Mouse (Mus musculus): ENCODE measurements around the gene 1700030J22Rik. TPM values are rescaled to one million over a fixed set of nuclear protein-coding genes. Genes with fewer than 3 reads are reported as not detected.

The 1700030J22Rik gene
- polyA plus RNA-seq, 1 experiment = 1.5 TPM

GRCm38 (mm10) chr8:116954415-116954814 is 24.3 kb downstream of the 1700030J22Rik start:
- TF ChIP-seq CEBPB (IDR thresholded peaks at IDR 0.05; ENCODE audit: insufficient read depth, poor library complexity, severe bottlenecking) (no peak), POLR2A (IDR thresholded peaks at IDR 0.05; ENCODE audit: insufficient read length, low read depth) (no peak), TCF3 (IDR thresholded peaks at IDR 0.05; ENCODE audit: insufficient read length, low read depth) (no peak), MYOG (IDR thresholded peaks at IDR 0.05; ENCODE audit: control insufficient read depth in 1 of 3, insufficient read depth in 1 of 3, insufficient read length in 2 of 3, low read depth in 2 of 3) (no peak), TCF12 (IDR thresholded peaks at IDR 0.05; ENCODE audit: insufficient read depth, poor library complexity, severe bottlenecking) (no peak), MAX (IDR thresholded peaks at IDR 0.05; ENCODE audit: low read depth) (no peak), USF1 (IDR thresholded peaks at IDR 0.05; ENCODE audit: low read depth) (no peak), E2F4 (IDR thresholded peaks at IDR 0.05; ENCODE audit: insufficient read depth) (no peak), POLR2AphosphoS2 (IDR thresholded peaks at IDR 0.05; ENCODE audit: insufficient read length, low read depth) (no peak), MYOD1 (IDR thresholded peaks at IDR 0.05; ENCODE audit: control insufficient read depth in 1 of 3, insufficient read length in 2 of 3, low read depth in 2 of 3) (no peak), SRF (IDR thresholded peaks at IDR 0.05; ENCODE audit: control insufficient read depth, insufficient read length, low read depth) (no peak), REST (IDR thresholded peaks at IDR 0.05; ENCODE audit: insufficient read depth, insufficient read length) (no peak)

GRCm38 (mm10) chr8:116952428-116952827 is 26.3 kb downstream of the 1700030J22Rik start:
- no peaks in the 10 kb centered on the region for H3K36me3 ChIP-seq (ENCODE audit: control insufficient read depth, insufficient read depth)
- H3K4me2 ChIP-seq (ENCODE audit: low read depth) = no peak overlapping the region
- no peak overlapping the region for H3K4me3 ChIP-seq
- TF ChIP-seq TCF12 (IDR thresholded peaks at IDR 0.05; ENCODE audit: insufficient read depth, poor library complexity, severe bottlenecking) = no peak
- no peak for TF ChIP-seq POLR2A (IDR thresholded peaks at IDR 0.05; ENCODE audit: insufficient read length, low read depth)
- no peak for TF ChIP-seq MYOD1 (IDR thresholded peaks at IDR 0.05; ENCODE audit: control insufficient read depth in 1 of 3, insufficient read length in 2 of 3, low read depth in 2 of 3)
- no peak for TF ChIP-seq POLR2AphosphoS2 (IDR thresholded peaks at IDR 0.05; ENCODE audit: insufficient read length, low read depth)
- TF ChIP-seq MYOG (IDR thresholded peaks at IDR 0.05; ENCODE audit: control insufficient read depth in 1 of 3, insufficient read depth in 1 of 3, insufficient read length in 2 of 3, low read depth in 2 of 3) = no peak
- TF ChIP-seq CEBPB (IDR thresholded peaks at IDR 0.05; ENCODE audit: insufficient read depth, poor library complexity, severe bottlenecking) = no peak
- no peak for TF ChIP-seq USF1 (IDR thresholded peaks at IDR 0.05; ENCODE audit: low read depth)
- TF ChIP-seq REST (IDR thresholded peaks at IDR 0.05; ENCODE audit: insufficient read depth, insufficient read length) = no peak
- no peak for TF ChIP-seq E2F4 (IDR thresholded peaks at IDR 0.05; ENCODE audit: insufficient read depth)
- TF ChIP-seq SRF (IDR thresholded peaks at IDR 0.05; ENCODE audit: control insufficient read depth, insufficient read length, low read depth) = no peak
- no peak for TF ChIP-seq TCF3 (IDR thresholded peaks at IDR 0.05; ENCODE audit: insufficient read length, low read depth)
- TF ChIP-seq MAX (IDR thresholded peaks at IDR 0.05; ENCODE audit: low read depth) = no peak
- no peaks in the 10 kb centered on the region for H3K27me3 ChIP-seq (ENCODE audit: control insufficient read depth, insufficient read depth, insufficient read length)
- H3ac ChIP-seq (ENCODE audit: control insufficient read depth, insufficient read length) = no peak overlapping the region
- no peaks in the 10 kb centered on the region for H3K79me2 ChIP-seq (ENCODE audit: control insufficient read depth, insufficient read depth)

More at GRCm38 (mm10) chr8:116954415-116954814, 24.3 kb downstream of the 1700030J22Rik start:
- Histone ChIP-seq H3K4me3 (no peak overlapping the region), H3K79me2 (ENCODE audit: control insufficient read depth, insufficient read depth) (no peaks in the 10 kb centered on the region), H3K27me3 (ENCODE audit: control insufficient read depth, insufficient read depth, insufficient read length) (no peaks in the 10 kb centered on the region), H3K4me2 (ENCODE audit: low read depth) (no peak overlapping the region), H3ac (ENCODE audit: control insufficient read depth, insufficient read length) (no peak overlapping the region), H3K36me3 (ENCODE audit: control insufficient read depth, insufficient read depth) (peaks cover 6% of the 10 kb centered on the region)

- TF ChIP-seq SRF (IDR thresholded peaks at IDR 0.05; ENCODE audit: control insufficient read depth, insufficient read length, low read depth) (no peak), E2F4 (IDR thresholded peaks at IDR 0.05; ENCODE audit: insufficient read depth) (no peak), CEBPB (IDR thresholded peaks at IDR 0.05; ENCODE audit: insufficient read depth, poor library complexity, severe bottlenecking) (no peak), MYOG (IDR thresholded peaks at IDR 0.05; ENCODE audit: control insufficient read depth in 1 of 3, insufficient read depth in 1 of 3, insufficient read length in 2 of 3, low read depth in 2 of 3) (no peak), POLR2AphosphoS2 (IDR thresholded peaks at IDR 0.05; ENCODE audit: insufficient read length, low read depth) (no peak)
- Histone ChIP-seq H3K27me3 (ENCODE audit: control insufficient read depth, insufficient read depth, insufficient read length) (no peaks in the 10 kb centered on the region), H3K4me3 (no peak overlapping the region), H3K4me2 (ENCODE audit: low read depth) (no peak overlapping the region), H3ac (ENCODE audit: control insufficient read depth, insufficient read length) (no peak overlapping the region), H3K36me3 (ENCODE audit: control insufficient read depth, insufficient read depth) (no peaks in the 10 kb centered on the region), H3K79me2 (ENCODE audit: control insufficient read depth, insufficient read depth) (no peaks in the 10 kb centered on the region)
These were observed 27.0 kb downstream of the 1700030J22Rik start for GRCm38 (mm10) chr8:116951778-116952177.

- H3K4me3 ChIP-seq = no peak overlapping the region
These were observed 27.4 kb downstream of the 1700030J22Rik start for GRCm38 (mm10) chr8:116951369-116951768.

More at GRCm38 (mm10) chr8:116951369-116951768, 27.4 kb downstream of the 1700030J22Rik start:
- Histone ChIP-seq H3ac (ENCODE audit: control insufficient read depth, insufficient read length) (no peak overlapping the region), H3K27me3 (ENCODE audit: control insufficient read depth, insufficient read depth, insufficient read length) (no peaks in the 10 kb centered on the region), H3K4me2 (ENCODE audit: low read depth) (no peak overlapping the region), H3K36me3 (ENCODE audit: control insufficient read depth, insufficient read depth) (no peaks in the 10 kb centered on the region), H3K79me2 (ENCODE audit: control insufficient read depth, insufficient read depth) (no peaks in the 10 kb centered on the region)
- TF ChIP-seq E2F4 (IDR thresholded peaks at IDR 0.05; ENCODE audit: insufficient read depth) (no peak), POLR2A (IDR thresholded peaks at IDR 0.05; ENCODE audit: insufficient read length, low read depth) (no peak), MYOG (IDR thresholded peaks at IDR 0.05; ENCODE audit: control insufficient read depth in 1 of 3, insufficient read depth in 1 of 3, insufficient read length in 2 of 3, low read depth in 2 of 3) (no peak), MYOD1 (IDR thresholded peaks at IDR 0.05; ENCODE audit: control insufficient read depth in 1 of 3, insufficient read length in 2 of 3, low read depth in 2 of 3) (no peak), USF1 (IDR thresholded peaks at IDR 0.05; ENCODE audit: low read depth) (no peak), POLR2AphosphoS2 (IDR thresholded peaks at IDR 0.05; ENCODE audit: insufficient read length, low read depth) (no peak), MAX (IDR thresholded peaks at IDR 0.05; ENCODE audit: low read depth) (no peak), TCF12 (IDR thresholded peaks at IDR 0.05; ENCODE audit: insufficient read depth, poor library complexity, severe bottlenecking) (no peak), CEBPB (IDR thresholded peaks at IDR 0.05; ENCODE audit: insufficient read depth, poor library complexity, severe bottlenecking) (no peak), SRF (IDR thresholded peaks at IDR 0.05; ENCODE audit: control insufficient read depth, insufficient read length, low read depth) (no peak), TCF3 (IDR thresholded peaks at IDR 0.05; ENCODE audit: insufficient read length, low read depth) (no peak), REST (IDR thresholded peaks at IDR 0.05; ENCODE audit: insufficient read depth, insufficient read length) (no peak)

Measured in myocyte (in vitro differentiated cells).